Mouse (Mus musculus) intestine, postnatal 0 days (tissue): ENCODE measurements around the gene Trmt1. TPM values are rescaled to one million over a fixed set of nuclear protein-coding genes. Genes with fewer than 3 reads are reported as not detected.

ENCODE experiments used
- ATAC-seq: fragments of 200-750 bp; cut with Nextera tagmentation; 2 replicates; pipeline ENCODE4 v1.8.0; 2017; ENCODE audit warnings: mild to moderate bottlenecking, moderate TSS enrichment, moderate library complexity
- H3K27ac ChIP-seq: fragments of 300-500 bp; sonication (generic); 2 replicates; pipeline ENCODE4 v1.5.1; 2014; ENCODE audit warnings: mild to moderate bottlenecking, low read depth, low read length, moderate library complexity
- H3K27me3 ChIP-seq: fragments of 300-500 bp; sonication (generic); replicated peaks from 2 replicates; pipeline ENCODE4 v1.6.1; 2014; ENCODE audit warnings: low read length, mixed read lengths; ENCODE audit not compliant: control insufficient read depth, insufficient read depth
- H3K36me3 ChIP-seq: fragments of 300-500 bp; sonication (generic); 2 replicates; pipeline ENCODE4 v1.6.1; 2014; ENCODE audit warnings: mild to moderate bottlenecking, moderate library complexity; ENCODE audit not compliant: control insufficient read depth, insufficient read depth
- H3K4me1 ChIP-seq: fragments of 300-500 bp; sonication (generic); replicated peaks from 2 replicates; pipeline ENCODE4 v1.6.1; 2014; ENCODE audit warnings: antibody characterized with exemption, low read length, mixed read lengths; ENCODE audit not compliant: control insufficient read depth, insufficient read depth
- H3K4me2 ChIP-seq: fragments of 300-500 bp; sonication (generic); replicated peaks from 2 replicates; pipeline ENCODE4 v1.6.1; 2014; ENCODE audit warnings: low read depth, mild to moderate bottlenecking, moderate library complexity
- H3K4me3 ChIP-seq: fragments of 300-500 bp; sonication (generic); 2 replicates; pipeline ENCODE4 v1.5.1; 2014; ENCODE audit warnings: low read depth, low read length
- H3K9ac ChIP-seq: fragments of 300-500 bp; sonication (generic); 2 replicates; pipeline ENCODE4 v1.6.1; 2014; ENCODE audit warnings: mild to moderate bottlenecking, low read depth, low read length
- H3K9me3 ChIP-seq: fragments of 300-500 bp; sonication (generic); 2 replicates; pipeline ENCODE4 v1.6.1; 2016; ENCODE audit warnings: mixed run types; ENCODE audit not compliant: control insufficient read depth
- CTCF ChIP-seq: sonication (generic); IDR thresholded peaks from 2 replicates; pipeline ENCODE4 v1.5.1; 2016; ENCODE audit warnings: low read depth, mild to moderate bottlenecking, control low read depth, antibody characterized with exemption, moderate library complexity
- WGBS: fragments of 180-500 bp; shearing (Covaris S2); extraction: QIAGEN DNeasy Blood & Tissue Kit; methylation state at CpG from one replicate; pipeline ENCODE4 v1.1.7; 2014; 5-methylcytosine and 5-hydroxymethylcytosine counted together
- polyA plus RNA-seq: library from polyadenylated mRNA; unstranded; fragments of >200 nt; fragmentation: Nextera tagmentation; extraction: Ambion mirVana; gene quantifications from 2 replicates; pipeline ENCODE4 v1.2.1, GENCODE M21; 2015

Trmt1 gene
- polyA plus RNA-seq, 1 experiment from 2014 or later: 22.3 TPM

- Histone ChIP-seq H3K27me3 (peaks cover 67% of the 10 kb centered on the region), H3K4me3 (peak overlapping the region; percentile 27), H3K9ac (0 out of 2 replicates have a peak overlapping the region, but pooled peaks have one; percentile 2), H3K36me3 (peaks cover 9% of the 10 kb centered on the region; the same call in 1 of the 2 replicates), H3K9me3 (no peaks in the 10 kb centered on the region), H3K4me2 (peak overlapping the region; percentile 61), H3K27ac (no peak overlapping the region), H3K4me1 (0 out of 2 replicates have a peak, but pooled peaks cover 7% of the 10 kb centered on the region)
- no peak for ATAC-seq
- no peak for TF ChIP-seq CTCF
- 6% methylated on average over 57 of the region's 61 CpGs for WGBS
These were observed 19.0 kb downstream of the Trmt1 start for GRCm38 (mm10) chr8:84704867-84705831.

GRCm38 (mm10) chr8:84705960-84706359 is 19.9 kb downstream of the Trmt1 start:
- Histone ChIP-seq H3K27ac (no peak overlapping the region), H3K9ac (no peak overlapping the region), H3K36me3 (peaks cover 9% of the 10 kb centered on the region; the same call in 1 of the 2 replicates), H3K4me1 (0 out of 2 replicates have a peak, but pooled peaks cover 7% of the 10 kb centered on the region), H3K9me3 (no peaks in the 10 kb centered on the region), H3K27me3 (peaks cover 69% of the 10 kb centered on the region), H3K4me2 (peak overlapping the region; percentile 61), H3K4me3 (peak overlapping the region; percentile 27)
- WGBS: 12% methylated on average over 12 of the region's 12 CpGs
- ATAC-seq: no peak
- no peak for TF ChIP-seq CTCF

DNA sequence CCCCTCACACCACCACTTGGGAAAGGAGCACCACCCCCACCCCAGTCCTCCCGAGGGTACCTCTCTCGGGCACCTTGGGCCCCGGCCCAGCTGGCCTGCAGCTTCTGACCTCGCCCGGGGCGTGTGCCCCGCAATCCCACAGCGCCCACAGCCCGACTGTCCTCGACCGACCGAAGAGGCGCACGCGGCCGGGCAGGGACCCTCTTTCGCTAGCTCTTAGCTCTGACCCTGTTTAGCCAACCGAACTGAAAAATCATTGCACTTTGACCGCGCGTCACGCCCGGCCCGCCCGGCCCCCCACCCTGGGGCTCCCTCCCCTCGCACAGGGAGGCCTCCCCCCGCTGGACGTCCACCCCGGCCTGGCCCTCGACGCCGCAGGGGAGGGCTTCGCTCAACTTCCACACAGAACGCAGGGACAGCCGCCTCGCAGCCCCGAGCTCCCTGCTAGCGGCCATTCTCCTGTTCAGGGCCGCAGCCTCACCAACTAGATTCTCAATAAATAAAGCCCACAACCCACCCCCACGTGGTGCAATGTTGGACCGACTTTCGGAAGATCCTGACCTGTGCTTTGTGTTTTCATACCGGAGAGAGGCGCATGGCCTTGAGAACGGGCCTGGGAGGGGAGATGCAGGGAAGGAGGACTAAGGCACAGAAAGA is 20.6 kb downstream of the Trmt1 start:
- H3K9ac ChIP-seq: peak overlapping the region; percentile 11; the same call in 1 of the 2 replicates
- WGBS: 14% methylated on average over 41 of the region's 45 CpGs
- peak overlapping the region; percentile 59 for H3K4me2 ChIP-seq
- no peak for ATAC-seq
- H3K27ac ChIP-seq: no peak overlapping the region
- H3K9me3 ChIP-seq: no peaks in the 10 kb centered on the region
- H3K36me3 ChIP-seq: peaks cover 9% of the 10 kb centered on the region; the same call in 1 of the 2 replicates
- peak overlapping the region; percentile 30 for H3K4me3 ChIP-seq
- TF ChIP-seq CTCF: no peak
- H3K27me3 ChIP-seq: peaks cover 68% of the 10 kb centered on the region
- H3K4me1 ChIP-seq: 0 out of 2 replicates have a peak, but pooled peaks cover 7% of the 10 kb centered on the region

DNA sequence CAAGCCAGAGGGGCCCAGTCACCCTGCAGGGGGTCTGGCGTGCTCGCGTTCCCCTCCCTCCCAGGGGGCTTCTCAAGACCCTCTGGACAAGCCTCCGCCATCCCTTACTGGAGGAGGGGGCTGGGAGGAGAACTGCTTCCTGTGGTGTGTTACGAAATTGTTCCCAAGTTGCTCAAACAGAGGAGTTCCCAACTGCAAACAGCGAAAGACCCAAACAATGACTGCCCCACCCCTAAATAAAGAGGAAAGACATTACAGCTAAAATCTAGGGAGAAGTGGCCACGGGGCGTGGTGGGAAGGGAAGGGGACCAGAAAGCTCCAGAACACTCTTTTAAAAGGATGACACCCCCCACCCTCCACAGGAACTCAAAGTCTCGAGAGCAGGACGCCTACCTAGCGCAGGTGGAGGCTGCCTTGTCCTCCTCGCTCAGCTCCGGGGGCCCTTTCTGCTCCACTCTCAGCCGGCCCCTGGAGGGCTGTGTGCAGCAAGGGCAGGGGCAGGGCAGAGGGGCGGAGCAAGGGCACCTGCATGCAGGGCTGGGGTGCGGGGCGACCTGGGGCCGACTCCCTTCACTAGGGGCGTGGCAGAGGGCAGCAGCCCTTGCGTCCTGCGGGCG is 21.3 kb downstream of the Trmt1 start:
- WGBS: 23% methylated on average over 22 of the region's 22 CpGs
- Histone ChIP-seq H3K4me1 (0 out of 2 replicates have a peak, but pooled peaks cover 7% of the 10 kb centered on the region), H3K27ac (no peak overlapping the region; the same call in 1 of the 2 replicates), H3K9me3 (no peaks in the 10 kb centered on the region), H3K4me2 (peak overlapping the region; percentile 59), H3K36me3 (peaks cover 9% of the 10 kb centered on the region; the same call in 1 of the 2 replicates), H3K27me3 (peaks cover 67% of the 10 kb centered on the region), H3K4me3 (peak overlapping the region; percentile 30), H3K9ac (0 out of 2 replicates have a peak overlapping the region, but pooled peaks have one; percentile 17)
- ATAC-seq: peak; percentile 20; the same call in 1 of the 2 replicates
- TF ChIP-seq CTCF: no peak

DNA sequence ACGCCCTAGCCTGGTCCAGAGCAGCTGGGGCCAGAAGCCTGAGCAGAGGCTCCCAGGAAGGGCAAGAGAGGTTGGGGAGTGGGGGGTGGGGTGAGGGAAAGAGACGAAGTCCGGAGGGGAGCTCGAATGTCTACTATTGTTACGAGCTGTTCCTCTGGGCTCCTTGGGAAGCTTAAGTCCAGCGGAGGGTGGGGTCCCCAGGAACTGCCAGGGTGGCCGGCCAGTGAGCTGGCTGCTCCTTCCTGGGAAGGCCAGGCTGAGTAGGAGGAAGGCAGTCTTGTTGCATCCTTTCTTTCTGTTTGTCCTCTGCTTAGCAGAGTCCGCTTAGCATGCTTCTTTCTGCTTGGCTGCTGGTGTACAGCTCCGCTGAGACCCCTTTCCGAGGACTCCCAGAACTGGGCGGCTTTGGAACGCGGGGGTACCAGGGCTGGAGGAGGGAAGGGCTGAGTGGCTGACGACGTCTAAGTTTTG is 22.0 kb downstream of the Trmt1 start:
- Histone ChIP-seq H3K4me2 (peak overlapping the region; percentile 59), H3K9me3 (no peaks in the 10 kb centered on the region), H3K36me3 (peaks cover 9% of the 10 kb centered on the region; the same call in 1 of the 2 replicates), H3K9ac (no peak overlapping the region), H3K4me3 (peak overlapping the region; percentile 21), H3K27ac (no peak overlapping the region; the same call in 1 of the 2 replicates), H3K4me1 (0 out of 2 replicates have a peak, but pooled peaks cover 7% of the 10 kb centered on the region), H3K27me3 (peaks cover 60% of the 10 kb centered on the region)
- no peak for TF ChIP-seq CTCF
- 24% methylated on average over 15 of the region's 15 CpGs for WGBS
- ATAC-seq: no peak
